Mouse (Mus musculus) adrenal gland, adult 10 weeks (tissue): ENCODE data around the gene Taf11. TPM values are rescaled to one million over a fixed set of nuclear protein-coding genes. Genes with fewer than 3 reads are reported as not detected.

Source experiments
- polyA plus RNA-seq: library from polyadenylated mRNA; stranded (reverse); fragments of 350-450 nt; fragmentation: Illumina TruSeq; extraction: RNeasy Lipid Tissue Mini Kit (QIAGEN cat#74804); gene quantifications from one replicate; pipeline ENCODE4 v1.2.3, GENCODE M21; 2014; ENCODE audit warnings: low read depth, low replicate concordance

Gene Taf11
- 30.7 TPM for polyA plus RNA-seq

DNA sequence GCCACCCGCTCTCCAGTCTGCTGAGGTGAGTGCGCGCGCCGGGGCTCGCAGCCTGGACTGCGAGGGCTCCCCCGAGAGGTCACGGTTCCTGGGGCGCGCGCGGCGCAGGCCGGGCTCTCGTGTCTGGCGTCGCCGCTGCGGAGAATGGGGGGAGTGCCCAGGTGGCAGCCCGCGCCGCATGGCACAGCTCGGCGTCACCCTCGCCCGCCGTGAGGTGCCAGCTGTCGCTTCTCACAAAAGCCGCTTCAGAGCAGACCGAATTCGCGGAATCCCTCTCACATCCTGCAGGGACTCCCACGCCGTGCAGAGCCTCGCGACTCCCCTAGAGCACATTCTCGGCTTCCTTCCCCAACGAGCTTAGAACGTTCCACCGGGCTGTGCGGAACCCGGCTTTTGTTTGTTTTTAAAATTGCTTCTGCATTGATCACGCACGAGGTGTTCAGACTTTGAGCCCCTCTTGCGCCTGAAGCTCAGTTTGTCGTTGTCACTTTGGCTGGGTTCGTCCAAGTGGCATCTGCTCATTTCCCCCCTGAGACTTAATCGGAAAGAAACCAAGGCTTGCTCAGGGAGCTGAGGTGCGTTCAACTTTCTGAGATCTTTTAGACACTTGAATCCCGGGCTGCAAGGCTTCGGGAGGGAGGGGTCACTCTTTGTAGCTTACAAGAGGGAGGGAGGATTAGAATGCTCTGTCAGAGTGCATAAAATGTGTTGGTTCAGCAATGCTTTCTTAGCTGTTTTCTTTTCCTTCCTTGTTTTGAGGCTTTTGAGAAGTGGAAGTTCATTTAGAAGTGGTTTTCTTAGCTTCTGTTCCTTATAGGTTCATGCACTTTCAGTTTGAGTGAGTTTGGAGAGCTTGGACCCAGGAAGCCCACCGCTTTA lies at the start of gene Taf11:
TSS of gene Taf11 (minus strand) at position 223 of the 879 bp plus-strand sequence.

DNA sequence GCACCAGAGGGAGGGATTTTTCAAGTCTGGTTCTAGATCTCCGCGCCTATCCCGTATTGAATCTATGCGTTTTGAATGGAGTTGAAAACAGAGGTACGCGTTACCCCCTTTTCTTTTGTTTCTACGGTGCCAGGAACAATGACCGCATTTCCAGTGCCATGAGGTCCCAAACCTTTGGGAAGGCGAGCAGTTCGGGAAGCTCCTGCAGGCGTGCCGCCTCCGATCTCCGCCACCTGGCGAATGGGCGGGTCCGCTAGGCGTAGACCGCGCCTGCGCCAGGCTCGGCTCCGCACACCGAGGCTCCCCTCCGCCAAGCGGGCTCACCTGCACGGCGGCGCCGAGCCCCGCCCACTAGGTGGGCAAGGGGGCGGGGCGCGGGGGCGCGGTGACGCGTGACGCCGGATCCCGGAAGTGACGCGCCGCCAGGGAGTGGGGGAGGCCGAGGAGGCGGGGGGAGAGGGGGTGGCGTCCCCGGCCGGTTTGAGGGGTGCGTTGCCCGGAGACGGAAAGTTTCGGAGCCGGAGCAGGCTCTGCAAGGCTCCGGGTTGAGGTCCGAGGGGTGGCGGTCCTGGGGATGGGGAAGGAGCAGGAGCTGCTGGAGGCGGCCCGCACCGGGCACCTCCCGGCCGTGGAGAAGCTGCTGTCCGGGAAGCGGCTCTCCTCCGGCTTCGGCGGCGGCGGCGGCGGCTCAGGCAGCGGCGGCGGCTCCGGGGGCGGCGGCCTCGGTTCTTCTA lies 589 bp downstream of the Taf11 start, which contains the start of gene Anks1:
TSS of gene Anks1 (plus strand) at position 419 of the 734 bp plus-strand sequence.

DNA sequence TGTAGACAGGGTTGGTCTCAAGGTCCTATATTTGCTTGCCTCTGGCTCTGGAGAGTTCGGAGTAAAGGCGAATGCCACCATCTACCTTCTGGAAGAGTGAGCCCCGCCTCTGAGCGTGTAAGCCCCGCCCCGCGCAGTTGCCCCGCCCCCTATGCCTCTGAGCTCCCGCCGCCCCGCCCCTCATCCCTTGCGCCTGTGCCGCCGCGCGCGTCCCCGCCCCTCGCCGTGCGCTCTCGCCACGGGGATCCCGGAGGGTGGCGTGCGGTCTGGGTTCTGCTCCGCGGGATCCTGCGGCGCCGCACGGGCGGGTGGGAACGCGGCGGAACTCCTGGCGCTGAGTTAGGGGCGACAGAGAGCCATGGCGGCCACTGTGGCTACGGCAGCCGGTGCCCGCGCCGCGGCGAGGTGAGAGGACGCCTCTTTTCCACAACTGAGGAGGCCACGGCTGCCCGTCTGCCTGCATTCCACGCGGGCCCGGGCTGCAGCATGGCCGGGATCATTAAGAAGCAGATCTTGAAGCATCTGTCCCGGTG lies 53.3 kb downstream of the Taf11 start, which contains the start of gene Uhrf1bp1:
TSS of gene Uhrf1bp1 (plus strand) at position 177 of the 533 bp plus-strand sequence.

Other genes with a start within 250 kb of the Taf11 start
- gene Spdef, start 180.9 kb downstream of the Taf11 start, polyA plus RNA-seq, result not detected
- gene D17Wsu92e, start 89.2 kb downstream of the Taf11 start, polyA plus RNA-seq, result 102 TPM
- gene Snrpc, start 71.7 kb downstream of the Taf11 start, polyA plus RNA-seq, result 39.2 TPM
- 5.0 TPM for gene Uhrf1bp1, start 53.4 kb downstream of the Taf11 start, polyA plus RNA-seq
- 1.7 TPM for gene Anks1, start 538 bp downstream of the Taf11 start, polyA plus RNA-seq
- gene Tcp11, start 170.8 kb upstream of the Taf11 start, polyA plus RNA-seq, result not detected
- 4.0 TPM for gene Scube3, start 232.3 kb upstream of the Taf11 start, polyA plus RNA-seq